Mouse (Mus musculus): ENCODE measurements around the gene Arhgap10. TPM values are rescaled to one million over a fixed set of nuclear protein-coding genes. Genes with fewer than 3 reads are reported as not detected.
A peak's percentile ranks its signal among the peaks of the same experiment; 100 is the strongest.

Gene Arhgap10
- polyA plus RNA-seq, 1 experiment from 2014 or later = 7.0 TPM

DNA sequence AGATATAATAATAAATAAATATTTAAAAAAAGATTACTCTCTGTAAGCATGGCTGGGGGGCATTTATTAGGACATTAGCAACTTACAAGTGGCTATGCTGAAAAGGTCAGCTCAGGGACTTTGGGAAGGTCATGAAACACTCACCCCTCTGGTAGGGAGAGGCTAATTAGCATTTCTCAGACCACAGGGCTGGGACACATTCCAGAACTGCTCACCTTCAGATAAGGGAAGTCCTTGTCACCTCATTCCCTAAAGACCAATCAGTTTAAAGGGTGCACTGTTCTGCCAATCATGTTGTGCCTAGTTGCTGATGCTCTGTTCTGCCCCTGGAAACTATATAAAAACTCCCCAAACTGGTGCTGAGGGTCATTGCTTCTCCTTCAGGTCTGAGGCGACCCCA, 20.5 kb upstream of the Arhgap10 start:
- Histone ChIP-seq H3K4me3 (ENCODE audit: low read depth, low read length) (no peak overlapping the region), H3K4me2 (ENCODE audit: low read depth, low read length) (no peak overlapping the region), H3K9ac (ENCODE audit: low read depth, low read length) (no peak overlapping the region), H3K27me3 (ENCODE audit: control insufficient read depth, insufficient read depth, low read depth, low read length) (no peaks in the 10 kb centered on the region), H3K9me3 (replicated peaks; ENCODE audit: control insufficient read depth, low read length) (no peaks in the 10 kb centered on the region), H3K36me3 (ENCODE audit: control insufficient read depth, insufficient read depth) (no peaks in the 10 kb centered on the region), H3K4me1 (ENCODE audit: control insufficient read depth, low read depth, low read length) (peaks cover 7% of the 10 kb centered on the region), H3K27ac (ENCODE audit: low read length) (no peak overlapping the region)
- 57% methylated on average over 1 of the region's 1 CpGs for WGBS (ENCODE audit: insufficient replicate concordance)
- ATAC-seq (ENCODE audit: low read depth) = no peak

DNA sequence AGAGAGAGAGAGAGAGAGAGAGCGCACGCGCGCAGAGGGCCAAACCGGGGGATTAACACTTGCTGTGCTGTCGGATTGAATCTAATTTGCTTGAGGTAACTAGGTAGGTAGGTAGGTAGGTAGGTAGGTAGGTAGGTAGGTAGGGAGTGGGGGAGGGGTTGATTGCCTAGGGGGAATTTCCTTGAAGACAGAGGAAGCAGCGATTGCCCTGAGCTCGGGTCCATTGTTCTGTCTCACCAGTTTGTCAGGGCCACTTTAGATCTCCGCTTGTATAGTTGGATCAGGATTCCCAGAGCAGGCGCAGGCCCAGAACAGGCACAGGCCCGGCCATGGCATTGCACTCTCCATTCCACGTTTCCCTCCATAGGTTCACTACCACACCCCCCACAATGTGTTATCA, 19.1 kb upstream of the Arhgap10 start:
- Histone ChIP-seq H3K4me1 (ENCODE audit: control insufficient read depth, low read depth, low read length) (peaks cover 7% of the 10 kb centered on the region), H3K4me2 (ENCODE audit: low read depth, low read length) (no peak overlapping the region), H3K9me3 (replicated peaks; ENCODE audit: control insufficient read depth, low read length) (no peaks in the 10 kb centered on the region), H3K9ac (ENCODE audit: low read depth, low read length) (no peak overlapping the region), H3K27ac (ENCODE audit: low read length) (no peak overlapping the region), H3K36me3 (ENCODE audit: control insufficient read depth, insufficient read depth) (no peaks in the 10 kb centered on the region), H3K27me3 (ENCODE audit: control insufficient read depth, insufficient read depth, low read depth, low read length) (no peaks in the 10 kb centered on the region), H3K4me3 (ENCODE audit: low read depth, low read length) (no peak overlapping the region)
- 69% methylated on average over 12 of the region's 12 CpGs for WGBS (ENCODE audit: insufficient replicate concordance)
- ATAC-seq (ENCODE audit: low read depth) = no peak

DNA sequence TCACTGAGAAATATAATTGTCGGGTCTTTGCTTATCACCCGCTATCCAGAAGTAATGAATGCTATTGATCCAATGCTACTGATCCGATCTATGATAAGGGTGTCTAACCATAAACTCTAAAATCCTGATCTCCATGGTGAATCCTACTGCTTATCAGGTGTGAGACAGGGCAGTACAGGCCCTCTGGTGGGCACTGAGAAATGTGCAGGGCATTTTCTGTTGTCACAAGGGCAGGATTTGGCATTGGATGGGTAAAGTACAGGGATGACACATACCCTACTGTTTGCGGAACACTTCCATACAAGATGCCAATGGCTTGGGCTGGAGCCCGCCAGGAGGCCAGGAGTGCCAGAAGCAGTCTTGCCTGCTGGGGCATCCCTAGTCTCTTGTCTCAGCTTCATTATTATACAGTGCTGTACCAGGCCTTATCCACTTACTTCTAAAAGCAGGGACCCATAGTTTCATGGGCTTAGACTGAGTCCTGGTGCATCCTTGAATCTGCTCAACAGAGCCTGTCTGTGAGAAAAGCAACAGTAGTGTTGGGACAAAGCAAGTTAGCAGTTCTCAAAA, 17.4 kb upstream of the Arhgap10 start:
- 33% methylated on average over 5 of the region's 5 CpGs for WGBS (ENCODE audit: insufficient replicate concordance)
- Histone ChIP-seq H3K36me3 (ENCODE audit: control insufficient read depth, insufficient read depth) (no peaks in the 10 kb centered on the region), H3K9me3 (replicated peaks; ENCODE audit: control insufficient read depth, low read length) (no peaks in the 10 kb centered on the region), H3K27ac (ENCODE audit: low read length) (no peak overlapping the region), H3K4me1 (ENCODE audit: control insufficient read depth, low read depth, low read length) (peaks cover 7% of the 10 kb centered on the region), H3K27me3 (ENCODE audit: control insufficient read depth, insufficient read depth, low read depth, low read length) (no peaks in the 10 kb centered on the region), H3K9ac (ENCODE audit: low read depth, low read length) (no peak overlapping the region), H3K4me2 (ENCODE audit: low read depth, low read length) (peak overlapping the region; percentile 43; the same call in 1 of the 2 replicates), H3K4me3 (ENCODE audit: low read depth, low read length) (no peak overlapping the region)
- ATAC-seq (ENCODE audit: low read depth) = peak; percentile 45; the same call in 1 of the 2 replicates

DNA sequence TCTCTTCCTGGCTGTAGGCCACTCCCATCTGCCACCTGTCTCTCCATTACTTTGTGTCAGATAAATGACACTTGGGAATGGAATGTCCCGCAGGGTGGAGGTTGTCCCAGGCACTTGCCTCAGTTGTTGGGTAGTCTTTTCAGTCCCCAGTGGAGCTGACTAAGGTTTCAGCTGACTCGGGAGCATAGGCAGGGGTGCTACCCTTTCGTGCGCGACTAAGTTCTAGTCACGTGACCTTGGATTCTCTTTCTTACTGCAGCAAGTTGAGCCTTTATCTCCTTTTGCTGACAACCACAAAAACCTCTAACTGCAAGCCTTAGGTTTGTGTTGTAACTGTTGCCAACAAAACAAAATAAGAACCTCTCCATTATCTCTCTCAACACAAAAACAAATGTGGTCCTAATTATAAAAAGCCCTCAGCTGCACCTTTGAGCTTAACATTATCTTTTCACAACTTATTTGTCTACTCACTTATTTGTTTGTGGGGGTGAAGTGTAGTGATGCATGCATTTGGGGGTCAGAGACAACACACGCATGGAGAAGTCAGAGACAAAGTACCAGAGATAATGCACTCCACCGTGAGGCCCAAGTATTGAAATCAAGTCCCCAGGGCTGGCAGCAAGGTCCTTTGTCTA, 16.7 kb upstream of the Arhgap10 start:
- H3K9ac ChIP-seq (ENCODE audit: low read depth, low read length) = no peak overlapping the region
- no peak overlapping the region for H3K27ac ChIP-seq (ENCODE audit: low read length)
- H3K4me2 ChIP-seq (ENCODE audit: low read depth, low read length) = peak overlapping the region; percentile 43
- ATAC-seq (ENCODE audit: low read depth) = peak; percentile 58
- H3K36me3 ChIP-seq (ENCODE audit: control insufficient read depth, insufficient read depth) = no peaks in the 10 kb centered on the region
- no peaks in the 10 kb centered on the region for H3K9me3 ChIP-seq (replicated peaks; ENCODE audit: control insufficient read depth, low read length)
- peak overlapping the region; percentile 31 for H3K4me3 ChIP-seq (ENCODE audit: low read depth, low read length)
- H3K4me1 ChIP-seq (ENCODE audit: control insufficient read depth, low read depth, low read length) = peaks cover 7% of the 10 kb centered on the region
- 18% methylated on average over 8 of the region's 8 CpGs for WGBS (ENCODE audit: insufficient replicate concordance)
- no peaks in the 10 kb centered on the region for H3K27me3 ChIP-seq (ENCODE audit: control insufficient read depth, insufficient read depth, low read depth, low read length)

DNA sequence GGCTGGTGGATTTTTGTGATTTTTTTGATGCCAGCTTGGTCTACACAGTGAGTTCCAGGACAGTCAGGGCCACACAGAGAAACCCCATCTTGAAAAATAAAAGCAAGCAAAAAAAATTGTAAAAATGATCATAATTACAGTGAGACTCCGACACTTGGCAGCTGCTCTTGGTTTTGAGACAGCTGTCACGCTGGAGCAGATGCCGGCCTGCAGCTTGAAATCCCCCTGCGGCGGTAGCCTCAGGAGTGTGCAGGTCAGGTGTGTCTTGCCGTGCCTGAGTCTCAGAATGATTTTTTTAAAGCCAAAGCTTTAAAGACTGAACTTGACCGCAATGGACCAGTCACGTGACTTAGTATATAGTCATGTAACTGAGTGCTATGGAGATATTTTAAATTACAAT, 8.4 kb upstream of the Arhgap10 start:
- Histone ChIP-seq H3K9me3 (replicated peaks; ENCODE audit: control insufficient read depth, low read length) (no peaks in the 10 kb centered on the region), H3K4me1 (ENCODE audit: control insufficient read depth, low read depth, low read length) (no peaks in the 10 kb centered on the region; the same call in 1 of the 2 replicates), H3K27ac (ENCODE audit: low read length) (no peak overlapping the region), H3K4me2 (ENCODE audit: low read depth, low read length) (no peak overlapping the region), H3K27me3 (ENCODE audit: control insufficient read depth, insufficient read depth, low read depth, low read length) (no peaks in the 10 kb centered on the region), H3K9ac (ENCODE audit: low read depth, low read length) (no peak overlapping the region), H3K4me3 (ENCODE audit: low read depth, low read length) (no peak overlapping the region), H3K36me3 (ENCODE audit: control insufficient read depth, insufficient read depth) (no peaks in the 10 kb centered on the region)
- 80% methylated on average over 8 of the region's 8 CpGs for WGBS (ENCODE audit: insufficient replicate concordance)
- ATAC-seq (ENCODE audit: low read depth) = no peak

DNA sequence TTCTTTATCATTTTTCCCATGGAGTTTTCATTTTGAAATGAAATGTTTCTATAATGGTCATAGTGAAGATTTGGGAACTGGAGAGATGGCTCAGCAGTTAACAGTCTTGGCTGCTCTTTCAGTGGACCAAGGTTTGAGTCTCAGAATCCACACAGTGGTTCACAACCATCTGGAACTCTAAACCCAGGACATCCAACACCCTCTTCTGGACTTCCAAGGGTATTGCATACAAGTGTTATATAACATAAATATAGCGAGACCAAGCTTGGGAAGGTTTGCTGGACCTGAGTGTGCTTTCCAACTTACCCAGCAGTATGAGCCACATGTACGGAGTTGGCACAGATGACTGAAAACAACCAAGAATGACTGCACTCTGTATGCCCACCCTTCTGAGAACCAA, 7.2 kb upstream of the Arhgap10 start:
- no peaks in the 10 kb centered on the region for H3K9me3 ChIP-seq (replicated peaks; ENCODE audit: control insufficient read depth, low read length)
- H3K27ac ChIP-seq (ENCODE audit: low read length) = no peak overlapping the region
- ATAC-seq (ENCODE audit: low read depth) = no peak
- no peak overlapping the region for H3K4me2 ChIP-seq (ENCODE audit: low read depth, low read length)
- no peak overlapping the region for H3K9ac ChIP-seq (ENCODE audit: low read depth, low read length)
- 73% methylated on average over 2 of the region's 2 CpGs for WGBS (ENCODE audit: insufficient replicate concordance)
- H3K27me3 ChIP-seq (ENCODE audit: control insufficient read depth, insufficient read depth, low read depth, low read length) = no peaks in the 10 kb centered on the region
- no peaks in the 10 kb centered on the region; the same call in 1 of the 2 replicates for H3K4me1 ChIP-seq (ENCODE audit: control insufficient read depth, low read depth, low read length)
- H3K36me3 ChIP-seq (ENCODE audit: control insufficient read depth, insufficient read depth) = no peaks in the 10 kb centered on the region
- no peak overlapping the region for H3K4me3 ChIP-seq (ENCODE audit: low read depth, low read length)

DNA sequence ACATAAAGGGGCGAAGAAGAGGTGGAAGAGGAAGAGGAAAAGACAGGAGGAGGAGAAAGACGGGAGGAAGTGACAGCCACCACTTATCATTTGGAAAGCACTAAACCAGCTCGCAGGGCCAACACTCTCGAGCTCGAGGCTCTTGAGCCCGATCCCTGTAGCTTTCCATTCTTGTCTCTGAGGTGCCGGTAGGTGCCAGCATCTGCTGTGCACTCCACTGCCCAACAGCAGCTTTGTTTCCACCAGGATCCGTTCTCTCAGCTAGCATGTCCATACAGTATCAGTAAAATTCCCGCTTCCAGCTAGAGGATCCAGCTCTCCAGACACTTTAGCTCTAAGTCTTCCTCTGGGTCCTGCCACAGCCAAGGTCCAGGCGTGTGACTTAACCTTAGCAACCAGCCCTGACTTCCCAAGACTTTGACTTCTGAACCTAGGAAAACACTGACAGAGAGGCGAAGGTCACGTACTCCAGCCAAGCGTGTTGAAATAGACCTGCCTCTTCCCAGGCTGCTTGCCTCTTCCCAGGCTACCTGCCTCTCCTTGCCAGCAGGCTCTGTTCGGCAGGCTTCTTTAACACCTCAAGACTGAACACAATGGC, 6.4 kb upstream of the Arhgap10 start:
- H3K9ac ChIP-seq (ENCODE audit: low read depth, low read length) = no peak overlapping the region
- H3K36me3 ChIP-seq (ENCODE audit: control insufficient read depth, insufficient read depth) = no peaks in the 10 kb centered on the region
- no peak overlapping the region for H3K4me3 ChIP-seq (ENCODE audit: low read depth, low read length)
- ATAC-seq (ENCODE audit: low read depth) = peak; percentile 60; the same call in 1 of the 2 replicates
- H3K9me3 ChIP-seq (replicated peaks; ENCODE audit: control insufficient read depth, low read length) = no peaks in the 10 kb centered on the region
- no peaks in the 10 kb centered on the region for H3K27me3 ChIP-seq (ENCODE audit: control insufficient read depth, insufficient read depth, low read depth, low read length)
- no peak overlapping the region for H3K27ac ChIP-seq (ENCODE audit: low read length)
- peak overlapping the region; percentile 42 for H3K4me2 ChIP-seq (ENCODE audit: low read depth, low read length)
- peaks cover 1% of the 10 kb centered on the region for H3K4me1 ChIP-seq (ENCODE audit: control insufficient read depth, low read depth, low read length)
- 48% methylated on average over 14 of the region's 14 CpGs for WGBS (ENCODE audit: insufficient replicate concordance)

DNA sequence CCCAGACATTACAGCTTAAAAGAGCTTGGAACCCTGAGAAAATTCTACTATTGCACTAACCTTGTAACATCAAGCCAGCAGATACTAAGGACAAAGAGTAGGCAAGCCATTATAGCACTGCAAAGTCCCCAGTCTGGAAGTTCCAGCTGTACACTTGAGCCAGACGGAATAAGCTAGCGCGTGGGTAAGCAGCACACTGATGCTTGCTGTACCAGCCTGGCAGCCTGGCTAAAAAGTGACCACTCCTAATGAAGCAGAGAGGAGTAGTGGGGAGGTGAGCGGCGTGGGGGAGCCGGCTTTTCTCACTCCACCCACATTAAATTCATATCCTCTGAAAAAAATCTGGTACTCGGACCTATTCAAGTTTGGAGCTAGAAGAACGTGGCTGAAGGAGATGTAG, 5.2 kb upstream of the Arhgap10 start:
- H3K4me3 ChIP-seq (ENCODE audit: low read depth, low read length) = no peak overlapping the region
- H3K4me2 ChIP-seq (ENCODE audit: low read depth, low read length) = no peak overlapping the region
- H3K36me3 ChIP-seq (ENCODE audit: control insufficient read depth, insufficient read depth) = no peaks in the 10 kb centered on the region
- no peaks in the 10 kb centered on the region for H3K9me3 ChIP-seq (replicated peaks; ENCODE audit: control insufficient read depth, low read length)
- WGBS (ENCODE audit: insufficient replicate concordance) = 75% methylated on average over 8 of the region's 8 CpGs
- no peak for ATAC-seq (ENCODE audit: low read depth)
- H3K27me3 ChIP-seq (ENCODE audit: control insufficient read depth, insufficient read depth, low read depth, low read length) = no peaks in the 10 kb centered on the region
- H3K27ac ChIP-seq (ENCODE audit: low read length) = no peak overlapping the region
- peaks cover 11% of the 10 kb centered on the region for H3K4me1 ChIP-seq (ENCODE audit: control insufficient read depth, low read depth, low read length)
- no peak overlapping the region for H3K9ac ChIP-seq (ENCODE audit: low read depth, low read length)

DNA sequence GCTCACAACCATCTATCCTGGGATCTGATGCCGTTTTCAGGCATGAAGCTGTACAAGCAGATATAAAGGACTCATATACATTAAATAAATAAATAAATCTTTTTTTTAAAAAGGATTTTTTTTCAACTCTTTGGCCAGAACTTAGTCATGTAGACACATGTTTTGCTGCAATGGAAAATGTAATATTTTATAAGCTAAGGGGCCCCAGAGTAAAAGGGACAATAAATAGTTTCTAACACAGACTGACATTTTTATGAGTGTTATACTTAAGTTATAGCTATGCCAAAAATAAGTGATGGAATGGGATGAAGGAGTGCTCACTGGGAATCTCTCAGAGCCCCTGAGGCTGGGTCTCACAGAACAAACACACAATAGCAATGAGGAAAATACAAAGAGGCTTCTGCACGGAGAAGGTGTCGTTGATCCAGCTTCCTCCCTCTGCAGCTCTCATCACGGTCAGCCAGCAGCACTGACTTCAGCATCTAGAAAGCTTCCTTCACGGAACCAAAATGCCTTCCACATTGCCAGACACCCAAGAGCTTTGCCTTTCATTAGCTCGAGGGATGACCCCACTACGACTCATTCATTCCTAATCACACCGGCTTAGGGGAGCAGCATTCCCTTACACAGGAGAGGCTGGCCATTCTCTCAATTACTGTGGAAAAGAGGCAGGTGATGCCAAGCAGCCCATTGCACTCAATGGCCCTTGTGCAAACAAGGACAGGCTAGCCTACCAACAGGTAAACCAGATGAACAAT, 3.5 kb upstream of the Arhgap10 start:
- Histone ChIP-seq H3K9ac (ENCODE audit: low read depth, low read length) (no peak overlapping the region), H3K36me3 (ENCODE audit: control insufficient read depth, insufficient read depth) (no peaks in the 10 kb centered on the region), H3K27ac (ENCODE audit: low read length) (no peak overlapping the region), H3K4me1 (ENCODE audit: control insufficient read depth, low read depth, low read length) (peaks cover 13% of the 10 kb centered on the region), H3K4me3 (ENCODE audit: low read depth, low read length) (no peak overlapping the region), H3K27me3 (ENCODE audit: control insufficient read depth, insufficient read depth, low read depth, low read length) (no peaks in the 10 kb centered on the region), H3K9me3 (replicated peaks; ENCODE audit: control insufficient read depth, low read length) (no peaks in the 10 kb centered on the region), H3K4me2 (ENCODE audit: low read depth, low read length) (no peak overlapping the region)
- no peak for ATAC-seq (ENCODE audit: low read depth)
- 72% methylated on average over 8 of the region's 8 CpGs for WGBS (ENCODE audit: insufficient replicate concordance)

Measured in liver, embryonic 16.5 days (tissue).